Mouse (Mus musculus) G1E (cell line): Measurements from ENCODE around the gene Atg9b. TPM values are rescaled to one million over a fixed set of nuclear protein-coding genes. Genes with fewer than 3 reads are reported as not detected.

Experiments used
- ATAC-seq: 2 replicates; pipeline ENCODE4 v1.8.0; 2016; ENCODE audit warnings: mild to moderate bottlenecking; ENCODE audit not compliant: insufficient number of reproducible peaks, poor library complexity, low FRiP score, severe bottlenecking; ENCODE audit errors: extremely low read depth
- DNase-seq: peaks from one replicate; pipeline ENCODE4 v3.0.0; 2012; ENCODE audit warnings: low spot score
- H3K27me3 ChIP-seq: 2 replicates; pipeline ENCODE4 v1.6.1; 2012; ENCODE audit warnings: mild to moderate bottlenecking, low read length, inconsistent platforms; ENCODE audit not compliant: insufficient read depth
- H3K36me3 ChIP-seq: replicated peaks from 2 replicates; pipeline ENCODE3; 2012; ENCODE audit warnings: mild to moderate bottlenecking, inconsistent platforms
- H3K4me1 ChIP-seq: 2 replicates; pipeline ENCODE4 v1.6.1; 2012; ENCODE audit warnings: low read depth, low read length, inconsistent platforms, mixed read lengths; ENCODE audit not compliant: insufficient read depth
- H3K4me3 ChIP-seq: 2 replicates; pipeline ENCODE4 v1.5.1; 2012; ENCODE audit warnings: low read depth, mild to moderate bottlenecking, inconsistent platforms, low read length, moderate library complexity, mixed read lengths
- H3K9me3 ChIP-seq: replicated peaks from 2 replicates; pipeline ENCODE4 v1.6.1; 2012; ENCODE audit warnings: inconsistent platforms
- CTCF ChIP-seq: IDR thresholded peaks from 2 replicates; pipeline ENCODE4 v1.5.1; 2012; ENCODE audit warnings: low read depth, low read length, inconsistent platforms, mixed read lengths
- GATA1 ChIP-seq: IDR thresholded peaks from 2 replicates; pipeline ENCODE4 v1.6.1; 2012; ENCODE audit warnings: borderline replicate concordance, low read length, inconsistent platforms, mixed read lengths
- GATA2 ChIP-seq: IDR thresholded peaks from 2 replicates; pipeline ENCODE4 v1.6.1; 2012; ENCODE audit warnings: low read depth, low read length, inconsistent platforms, borderline replicate concordance
- POLR2AphosphoS5 ChIP-seq: IDR thresholded peaks from 2 replicates; pipeline ENCODE4 v1.6.1; 2012; ENCODE audit warnings: low read depth, low read length, inconsistent platforms; ENCODE audit not compliant: insufficient replicate concordance
- TAL1 ChIP-seq: conservative IDR thresholded peaks from 2 replicates; pipeline ENCODE4 v1.6.1; 2012; ENCODE audit warnings: low read depth, low read length, inconsistent platforms, mixed read lengths
- polyA plus RNA-seq: library from polyadenylated mRNA; stranded (reverse); fragments of >175 nt; gene quantifications from 2 replicates; pipeline ENCODE4 v1.2.3, GENCODE M21; 2012
- total RNA-seq, 2 experiments: library from RNA; stranded (forward) in 1 of 2; stranded (reverse) in 1 of 2; fragments of 200-1000 nt in 1 of 2; fragments of >200 nt in 1 of 2; fragmentation: Nextera tagmentation in 1 of 2; gene quantifications; 2 replicates each; pipeline ENCODE4 v1.2.3; 2014 to 2017

The Atg9b gene
- total and polyA plus RNA-seq, 3 experiments, result 0.11 to 0.15 TPM; not detected in 1

- TF ChIP-seq GATA2, result no peak
- TF ChIP-seq GATA1, result no peak
- no peak for TF ChIP-seq POLR2AphosphoS5
- TF ChIP-seq CTCF, result no peak
- TF ChIP-seq TAL1, result no peak
- DNase-seq (peak; percentile 51), ATAC-seq (peak; percentile 22)
- no peaks in the 10 kb centered on the region for H3K9me3 ChIP-seq
- peaks cover 96% of the 10 kb centered on the region for H3K4me1 ChIP-seq
- peak overlapping the region; percentile 69 for H3K4me3 ChIP-seq
- peaks cover 3% of the 10 kb centered on the region for H3K36me3 ChIP-seq
- peaks cover 10% of the 10 kb centered on the region for H3K27me3 ChIP-seq
Observed at GRCm38 (mm10) chr5:24344477-24345051, 47.4 kb downstream of the Atg9b start.

DNA sequence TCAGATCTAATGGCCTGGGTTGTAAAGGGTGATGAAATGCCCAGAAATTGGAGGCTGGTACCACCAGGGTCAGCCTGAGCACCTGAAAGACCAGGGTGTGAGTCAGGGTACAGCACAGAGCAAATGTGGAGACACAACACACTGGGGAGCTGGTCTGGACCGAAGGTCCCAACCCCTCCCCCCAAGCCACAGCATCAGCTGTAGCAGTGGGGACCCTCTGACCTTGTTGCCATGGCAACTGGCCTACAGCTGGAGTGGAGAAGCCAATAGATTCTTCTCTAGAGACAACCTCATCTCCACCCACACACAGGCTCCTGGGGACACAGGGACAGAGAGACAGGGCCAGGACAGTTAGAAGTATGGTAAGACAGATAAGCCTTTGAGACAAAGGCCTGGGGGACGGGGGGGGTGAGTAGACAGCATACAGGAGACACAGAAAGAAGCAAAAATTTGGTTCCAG is 47.9 kb downstream of the Atg9b start:
- H3K27me3 ChIP-seq, result peaks cover 5% of the 10 kb centered on the region
- DNase-seq, result peak; percentile 80
- peak overlapping the region; percentile 69; the same call in 1 of the 2 replicates for H3K4me3 ChIP-seq
- TF ChIP-seq GATA2, result no peak
- no peak; the same call in 1 of the 2 replicates for TF ChIP-seq TAL1
- TF ChIP-seq GATA1, result no peak
- TF ChIP-seq POLR2AphosphoS5, result no peak
- no peak for TF ChIP-seq CTCF
- peak; percentile 75 for ATAC-seq
- H3K9me3 ChIP-seq, result no peaks in the 10 kb centered on the region
- H3K36me3 ChIP-seq, result peaks cover 3% of the 10 kb centered on the region
- peaks cover 91% of the 10 kb centered on the region for H3K4me1 ChIP-seq

DNA sequence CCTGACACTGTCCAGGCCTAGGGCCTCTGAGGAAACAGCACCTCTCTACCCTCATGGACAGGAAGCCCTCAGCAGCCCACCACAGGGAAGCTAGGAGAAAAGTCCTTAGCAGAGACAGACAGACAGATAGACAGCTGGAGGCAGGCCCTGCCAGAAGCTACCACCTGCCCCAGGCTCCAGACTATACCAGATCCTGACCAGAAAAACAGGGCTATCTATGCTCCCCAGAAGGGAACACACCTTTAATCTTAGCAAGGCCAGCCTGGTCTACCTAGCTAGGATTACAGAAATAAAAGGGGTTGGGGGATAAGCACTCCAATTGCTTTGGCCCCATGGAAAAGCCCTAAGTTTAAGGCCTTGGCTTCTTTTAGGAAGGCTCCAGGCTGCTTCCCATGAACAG is 48.6 kb downstream of the Atg9b start:
- H3K27me3 ChIP-seq, result no peaks in the 10 kb centered on the region; the same call in 1 of the 2 replicates
- H3K4me3 ChIP-seq, result peak overlapping the region; percentile 48; the same call in 1 of the 2 replicates
- DNase-seq (no peak), ATAC-seq (no peak)
- H3K36me3 ChIP-seq, result peaks cover 6% of the 10 kb centered on the region
- H3K4me1 ChIP-seq, result peaks cover 84% of the 10 kb centered on the region
- H3K9me3 ChIP-seq, result no peaks in the 10 kb centered on the region
- TF ChIP-seq GATA1 (no peak), POLR2AphosphoS5 (no peak), TAL1 (peak; percentile 52), CTCF (no peak)

DNA sequence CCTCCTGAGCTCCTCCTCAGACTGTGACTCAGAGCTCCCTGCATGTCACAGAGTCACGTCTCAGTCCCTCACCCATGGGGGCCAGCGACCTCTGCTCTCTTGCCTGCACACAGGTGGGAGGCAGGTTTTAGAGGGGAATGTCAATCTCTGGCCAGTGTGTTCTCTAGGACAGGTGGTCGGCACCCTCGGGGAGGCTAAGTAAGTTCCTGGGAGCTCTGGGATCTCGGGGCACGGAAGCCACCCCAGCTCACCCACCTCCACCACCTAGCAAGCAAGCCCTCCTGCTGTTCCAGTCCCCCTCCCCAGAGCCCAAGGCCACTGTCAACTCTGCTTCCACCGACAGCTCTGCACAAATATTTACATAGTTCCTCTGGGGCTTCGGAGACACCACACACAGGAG is 49.0 kb downstream of the Atg9b start:
- peaks cover 10% of the 10 kb centered on the region for H3K36me3 ChIP-seq
- H3K4me3 ChIP-seq, result peak overlapping the region; percentile 48; the same call in 1 of the 2 replicates
- peaks cover 80% of the 10 kb centered on the region for H3K4me1 ChIP-seq
- TF ChIP-seq GATA2, result no peak
- TF ChIP-seq CTCF, result no peak
- no peak for TF ChIP-seq TAL1
- TF ChIP-seq POLR2AphosphoS5, result no peak
- no peak for TF ChIP-seq GATA1
- ATAC-seq, result no peak
- no peaks in the 10 kb centered on the region for H3K9me3 ChIP-seq
- no peaks in the 10 kb centered on the region; the same call in 1 of the 2 replicates for H3K27me3 ChIP-seq
- no peak for DNase-seq

GRCm38 (mm10) chr5:24342205-24342963 is 49.6 kb downstream of the Atg9b start:
- TF ChIP-seq TAL1, result no peak
- no peak for TF ChIP-seq POLR2AphosphoS5
- TF ChIP-seq GATA1, result no peak
- TF ChIP-seq GATA2, result no peak
- no peak for TF ChIP-seq CTCF
- Histone ChIP-seq H3K27me3 (no peaks in the 10 kb centered on the region; the same call in 1 of the 2 replicates), H3K36me3 (peaks cover 8% of the 10 kb centered on the region), H3K4me3 (peak overlapping the region; percentile 48; the same call in 1 of the 2 replicates), H3K4me1 (peaks cover 74% of the 10 kb centered on the region), H3K9me3 (no peaks in the 10 kb centered on the region)
- no peak for DNase-seq
- ATAC-seq, result no peak

DNA sequence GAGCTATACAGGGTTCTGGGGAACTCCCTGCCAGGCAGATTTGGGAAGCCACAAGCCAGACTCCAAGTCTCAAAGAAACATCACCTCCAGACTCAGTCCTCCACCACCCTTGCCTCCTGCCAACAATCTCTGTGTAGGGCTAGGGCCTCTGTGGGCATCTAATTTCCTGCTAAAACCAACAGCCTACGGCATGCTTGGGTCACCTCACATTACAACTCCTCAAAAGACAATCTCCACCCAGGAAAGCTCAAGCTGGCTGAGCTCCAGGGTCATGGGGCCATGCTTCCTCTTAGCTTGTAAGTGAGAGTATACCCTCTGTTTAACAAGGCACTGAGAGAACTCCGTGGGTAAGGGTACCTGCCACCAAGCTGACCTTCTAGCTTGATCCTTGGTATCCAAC is 54.1 kb downstream of the Atg9b start:
- no peak for DNase-seq
- H3K27me3 ChIP-seq, result peaks cover 7% of the 10 kb centered on the region

More for the DNA sequence above, 54.1 kb downstream of the Atg9b start:
- H3K9me3 ChIP-seq, result no peaks in the 10 kb centered on the region
- H3K4me1 ChIP-seq, result peaks cover 29% of the 10 kb centered on the region
- no peak for ATAC-seq
- no peak for TF ChIP-seq CTCF
- TF ChIP-seq GATA1, result no peak
- no peak for TF ChIP-seq TAL1
- TF ChIP-seq POLR2AphosphoS5, result no peak
- H3K4me3 ChIP-seq, result no peak overlapping the region
- peaks cover 11% of the 10 kb centered on the region for H3K36me3 ChIP-seq
